Mouse (Mus musculus): Measurements from ENCODE around the gene Lrrfip2. TPM values are rescaled to one million over a fixed set of nuclear protein-coding genes. Genes with fewer than 3 reads are reported as not detected.

Gene Lrrfip2
- polyA plus RNA-seq, 1 experiment from 2014 or later, result 46.3 TPM

DNA sequence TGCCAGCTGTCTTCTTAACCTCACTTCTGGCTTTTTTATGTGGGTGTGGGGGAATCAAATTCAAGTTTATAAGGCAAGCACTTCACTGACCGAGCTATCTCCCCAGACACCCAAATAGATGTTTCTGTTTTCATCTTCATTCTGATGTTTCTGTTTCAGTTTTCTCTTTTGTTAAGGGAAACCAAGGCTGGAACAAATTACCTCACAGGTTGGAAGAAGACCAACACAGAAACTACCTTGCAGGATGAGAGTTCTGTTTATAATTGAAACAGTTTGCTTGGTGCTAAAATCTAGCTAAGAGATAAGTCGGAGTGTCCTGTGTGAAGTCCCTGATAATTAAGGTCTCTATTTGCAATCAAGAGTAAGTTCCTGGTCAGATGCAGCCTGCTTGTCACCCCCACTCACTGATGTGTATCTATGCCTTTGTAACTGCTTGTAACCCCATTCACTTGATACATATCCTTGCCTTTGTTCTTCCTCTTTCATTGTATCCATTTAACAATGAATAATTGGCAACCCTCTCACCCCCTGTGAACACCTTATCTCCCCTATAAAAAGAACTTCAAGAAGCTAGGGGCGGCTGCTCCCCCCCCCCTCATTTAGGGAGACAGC, 30.3 kb upstream of the Lrrfip2 start:
- DNase-seq (ENCODE audit: low spot score, missing footprints) (no peak), ATAC-seq (ENCODE audit: low FRiP score) (no peak)
- WGBS, result 34% methylated on average over 3 of the region's 3 CpGs
- no peaks in the 10 kb centered on the region for H3K36me3 ChIP-seq (ENCODE audit: control insufficient read depth, insufficient read depth, low read length)
- H3K9ac ChIP-seq (ENCODE audit: low read length), result no peak overlapping the region
- no peak overlapping the region for H3K4me3 ChIP-seq (ENCODE audit: low read depth, low read length)
- no peaks in the 10 kb centered on the region for H3K4me1 ChIP-seq (ENCODE audit: control insufficient read depth, insufficient read depth, low read length)
- no peaks in the 10 kb centered on the region for H3K27me3 ChIP-seq (ENCODE audit: control insufficient read depth, insufficient read depth, low read length)
- no peaks in the 10 kb centered on the region for H3K9me3 ChIP-seq (ENCODE audit: control insufficient read depth, low read length)
- H3K27ac ChIP-seq (ENCODE audit: low read depth, low read length), result no peak overlapping the region
- H3K4me2 ChIP-seq, result no peak overlapping the region

DNA sequence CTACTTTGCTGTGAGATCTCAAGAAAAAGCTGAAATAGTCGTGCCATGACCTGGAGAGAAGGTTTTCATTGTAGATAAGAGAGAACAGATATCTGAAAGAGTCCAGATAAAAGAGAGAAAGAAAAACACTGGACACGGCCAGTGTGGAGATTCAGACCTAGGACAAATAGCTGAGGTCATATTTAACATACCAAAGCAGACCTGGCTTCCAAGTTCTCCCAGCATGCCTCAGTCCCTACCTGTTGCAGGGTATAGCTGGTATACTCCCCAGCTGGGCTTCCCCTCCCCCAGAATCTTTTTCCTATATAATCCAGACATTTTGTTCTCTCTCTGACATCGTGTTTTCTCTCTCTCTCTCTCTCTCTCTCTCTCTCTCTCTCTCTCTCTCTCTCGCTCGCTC, 29.4 kb upstream of the Lrrfip2 start:
- ATAC-seq (ENCODE audit: low FRiP score) (no peak), DNase-seq (ENCODE audit: low spot score, missing footprints) (no peak)
- Histone ChIP-seq H3K4me1 (ENCODE audit: control insufficient read depth, insufficient read depth, low read length) (no peaks in the 10 kb centered on the region), H3K27me3 (ENCODE audit: control insufficient read depth, insufficient read depth, low read length) (no peaks in the 10 kb centered on the region), H3K27ac (ENCODE audit: low read depth, low read length) (no peak overlapping the region), H3K9me3 (ENCODE audit: control insufficient read depth, low read length) (no peaks in the 10 kb centered on the region), H3K36me3 (ENCODE audit: control insufficient read depth, insufficient read depth, low read length) (no peaks in the 10 kb centered on the region), H3K9ac (ENCODE audit: low read length) (no peak overlapping the region), H3K4me2 (no peak overlapping the region), H3K4me3 (ENCODE audit: low read depth, low read length) (no peak overlapping the region)
- 5% methylated on average over 5 of the region's 5 CpGs for WGBS

- Histone ChIP-seq H3K27me3 (ENCODE audit: control insufficient read depth, insufficient read depth, low read length) (no peaks in the 10 kb centered on the region), H3K4me2 (no peak overlapping the region), H3K27ac (ENCODE audit: low read depth, low read length) (no peak overlapping the region), H3K9ac (ENCODE audit: low read length) (no peak overlapping the region), H3K9me3 (ENCODE audit: control insufficient read depth, low read length) (no peaks in the 10 kb centered on the region), H3K4me1 (ENCODE audit: control insufficient read depth, insufficient read depth, low read length) (no peaks in the 10 kb centered on the region), H3K36me3 (ENCODE audit: control insufficient read depth, insufficient read depth, low read length) (no peaks in the 10 kb centered on the region), H3K4me3 (ENCODE audit: low read depth, low read length) (no peak overlapping the region)
- no peak for DNase-seq (ENCODE audit: low spot score, missing footprints)
- 34% methylated on average over 7 of the region's 7 CpGs for WGBS
- ATAC-seq (ENCODE audit: low FRiP score), result no peak
Measured at GRCm38 (mm10) chr9:111088886-111089285, 28.5 kb upstream of the Lrrfip2 start.

DNA sequence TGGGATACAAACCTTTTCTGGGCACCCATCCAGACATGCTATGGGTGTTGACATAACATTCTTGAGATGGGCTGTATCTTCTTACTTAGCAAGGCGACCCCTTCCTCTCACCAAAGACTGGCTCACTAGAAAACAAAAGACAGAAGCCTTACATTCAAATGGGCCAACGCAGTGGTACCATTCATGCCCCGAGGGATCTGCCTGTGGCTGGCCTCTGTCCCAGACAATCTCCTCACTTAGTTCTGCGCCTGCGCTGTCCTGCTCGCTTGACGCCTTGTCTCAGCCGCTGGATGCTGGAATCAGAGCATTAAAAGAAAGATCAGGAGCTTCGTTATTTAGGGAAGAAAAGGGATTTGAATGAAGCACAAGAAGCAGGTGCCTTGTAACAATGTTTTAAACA, 24.7 kb upstream of the Lrrfip2 start:
- WGBS, result 77% methylated on average over 9 of the region's 9 CpGs
- no peak overlapping the region for H3K4me2 ChIP-seq
- H3K36me3 ChIP-seq (ENCODE audit: control insufficient read depth, insufficient read depth, low read length), result no peaks in the 10 kb centered on the region
- DNase-seq (ENCODE audit: low spot score, missing footprints), result no peak
- no peak for ATAC-seq (ENCODE audit: low FRiP score)
- no peak overlapping the region for H3K27ac ChIP-seq (ENCODE audit: low read depth, low read length)
- no peak overlapping the region for H3K9ac ChIP-seq (ENCODE audit: low read length)
- H3K27me3 ChIP-seq (ENCODE audit: control insufficient read depth, insufficient read depth, low read length), result no peaks in the 10 kb centered on the region
- no peak overlapping the region for H3K4me3 ChIP-seq (ENCODE audit: low read depth, low read length)
- H3K9me3 ChIP-seq (ENCODE audit: control insufficient read depth, low read length), result no peaks in the 10 kb centered on the region
- no peaks in the 10 kb centered on the region for H3K4me1 ChIP-seq (ENCODE audit: control insufficient read depth, insufficient read depth, low read length)

DNA sequence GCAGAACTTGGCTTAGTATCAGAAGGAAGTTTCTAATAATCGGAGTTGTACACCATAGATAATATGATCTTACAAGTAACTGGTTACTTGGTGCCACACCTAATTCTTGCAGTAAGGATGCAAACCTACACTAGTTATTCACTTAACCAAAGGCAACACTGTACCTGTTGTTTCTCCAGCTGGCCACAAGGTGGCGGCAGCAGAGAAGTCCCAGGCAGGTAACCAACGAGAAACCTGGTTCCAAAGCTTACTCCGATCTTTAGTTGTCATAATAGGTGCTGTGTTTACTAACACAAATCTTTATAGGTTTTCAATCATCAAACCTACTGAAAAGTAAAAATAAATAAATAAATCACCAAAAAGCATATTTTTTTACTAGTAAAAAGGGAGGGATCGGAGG, 24.3 kb upstream of the Lrrfip2 start:
- Histone ChIP-seq H3K9me3 (ENCODE audit: control insufficient read depth, low read length) (no peaks in the 10 kb centered on the region), H3K4me2 (no peak overlapping the region), H3K4me3 (ENCODE audit: low read depth, low read length) (no peak overlapping the region), H3K4me1 (ENCODE audit: control insufficient read depth, insufficient read depth, low read length) (no peaks in the 10 kb centered on the region), H3K9ac (ENCODE audit: low read length) (no peak overlapping the region), H3K36me3 (ENCODE audit: control insufficient read depth, insufficient read depth, low read length) (no peaks in the 10 kb centered on the region), H3K27me3 (ENCODE audit: control insufficient read depth, insufficient read depth, low read length) (no peaks in the 10 kb centered on the region), H3K27ac (ENCODE audit: low read depth, low read length) (no peak overlapping the region)
- DNase-seq (ENCODE audit: low spot score, missing footprints) (peak; percentile 90), ATAC-seq (ENCODE audit: low FRiP score) (no peak)
- 43% methylated on average over 5 of the region's 5 CpGs for WGBS

DNA sequence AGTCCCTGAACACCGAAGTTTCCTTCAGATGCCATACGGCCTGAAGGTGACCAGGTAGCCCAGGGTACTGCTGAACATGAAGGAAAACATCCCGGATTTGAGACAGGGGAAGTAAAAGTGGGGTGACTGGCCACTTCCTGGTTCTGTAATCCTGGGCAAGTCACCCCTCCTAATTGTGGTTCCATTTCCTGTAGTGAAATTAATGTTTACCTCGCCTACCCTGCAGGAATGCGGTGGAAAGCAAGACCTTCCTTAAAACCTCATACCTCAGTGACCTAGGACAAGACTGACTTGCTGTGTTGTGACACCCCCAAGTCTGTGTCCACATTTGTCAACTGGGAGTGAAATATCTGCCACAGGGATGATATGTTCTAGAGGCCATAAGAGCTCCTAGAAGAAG, 22.8 kb upstream of the Lrrfip2 start:
- no peaks in the 10 kb centered on the region for H3K4me1 ChIP-seq (ENCODE audit: control insufficient read depth, insufficient read depth, low read length)
- H3K27me3 ChIP-seq (ENCODE audit: control insufficient read depth, insufficient read depth, low read length), result no peaks in the 10 kb centered on the region
- H3K9me3 ChIP-seq (ENCODE audit: control insufficient read depth, low read length), result no peaks in the 10 kb centered on the region
- no peak overlapping the region for H3K4me2 ChIP-seq
- no peaks in the 10 kb centered on the region for H3K36me3 ChIP-seq (ENCODE audit: control insufficient read depth, insufficient read depth, low read length)
- WGBS, result 85% methylated on average over 5 of the region's 5 CpGs
- no peak overlapping the region for H3K9ac ChIP-seq (ENCODE audit: low read length)
- H3K27ac ChIP-seq (ENCODE audit: low read depth, low read length), result no peak overlapping the region
- DNase-seq (ENCODE audit: low spot score, missing footprints) (no peak), ATAC-seq (ENCODE audit: low FRiP score) (no peak)
- H3K4me3 ChIP-seq (ENCODE audit: low read depth, low read length), result no peak overlapping the region

DNA sequence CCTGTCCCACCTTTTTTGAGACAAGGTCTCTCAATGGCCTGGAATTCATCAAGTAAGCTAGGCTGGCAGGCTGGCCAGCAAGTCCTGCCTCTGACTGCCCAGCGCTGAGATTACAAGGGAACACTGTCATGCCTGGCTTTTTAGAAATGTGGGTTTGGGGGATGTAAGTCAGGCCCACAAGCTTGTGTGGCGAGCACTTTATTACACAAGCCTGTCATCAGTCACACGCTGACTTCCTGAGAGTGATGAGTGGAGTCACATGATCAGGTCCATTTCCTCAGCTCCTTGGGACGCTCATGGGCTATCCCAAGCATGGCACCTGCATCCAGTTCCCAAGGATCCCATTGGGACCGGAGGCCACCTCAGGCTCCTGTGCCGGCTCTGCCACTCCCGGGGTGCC, 21.7 kb upstream of the Lrrfip2 start:
- no peaks in the 10 kb centered on the region for H3K4me1 ChIP-seq (ENCODE audit: control insufficient read depth, insufficient read depth, low read length)
- ATAC-seq (ENCODE audit: low FRiP score) (no peak), DNase-seq (ENCODE audit: low spot score, missing footprints) (no peak)
- no peak overlapping the region for H3K4me3 ChIP-seq (ENCODE audit: low read depth, low read length)
- H3K27me3 ChIP-seq (ENCODE audit: control insufficient read depth, insufficient read depth, low read length), result no peaks in the 10 kb centered on the region
- no peaks in the 10 kb centered on the region for H3K9me3 ChIP-seq (ENCODE audit: control insufficient read depth, low read length)
- H3K4me2 ChIP-seq, result no peak overlapping the region
- H3K9ac ChIP-seq (ENCODE audit: low read length), result no peak overlapping the region
- H3K27ac ChIP-seq (ENCODE audit: low read depth, low read length), result no peak overlapping the region
- H3K36me3 ChIP-seq (ENCODE audit: control insufficient read depth, insufficient read depth, low read length), result no peaks in the 10 kb centered on the region
- WGBS, result 88% methylated on average over 7 of the region's 7 CpGs

DNA sequence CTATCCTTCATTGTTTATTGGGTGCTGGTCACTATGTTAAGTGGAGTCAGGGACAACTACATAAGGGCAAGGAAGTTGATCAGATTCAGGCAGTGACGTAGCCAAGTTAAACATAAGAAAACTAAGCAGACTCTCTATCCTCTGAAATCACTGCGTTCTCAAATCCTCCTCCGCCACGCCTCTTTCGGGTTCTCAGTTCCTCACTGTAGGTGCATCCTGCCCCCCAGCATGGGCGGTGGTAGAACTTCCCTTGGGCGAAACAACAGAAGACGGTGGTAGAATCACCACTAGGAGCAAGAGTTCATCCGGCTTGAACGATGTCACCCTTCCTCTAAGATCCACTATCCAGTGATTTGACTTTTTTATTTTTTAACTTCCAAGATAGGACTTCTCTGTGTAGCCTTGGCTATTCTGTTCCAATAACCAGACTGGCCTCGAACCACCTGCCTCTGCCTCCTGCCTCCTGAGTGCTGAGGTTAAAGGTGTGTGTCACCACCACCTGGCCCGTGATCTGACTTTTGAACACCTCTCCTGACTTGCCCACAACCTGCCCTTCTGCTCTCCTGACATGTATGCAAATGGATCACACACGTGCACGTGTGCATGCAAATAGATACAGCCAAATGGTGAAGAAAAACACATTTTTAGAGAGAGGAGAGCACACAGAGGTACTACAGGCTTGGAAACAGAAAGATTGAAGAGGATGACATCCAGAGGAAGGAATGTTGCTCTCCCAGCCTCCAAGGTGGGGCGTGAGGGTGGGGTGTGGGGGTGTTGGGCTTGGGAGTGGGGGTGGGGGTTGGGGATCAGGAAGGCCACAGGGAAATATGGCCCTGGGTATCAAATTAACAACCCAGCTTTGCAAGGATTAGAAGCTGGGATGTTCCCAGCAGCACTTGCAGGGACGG, 20.7 kb upstream of the Lrrfip2 start:
- no peaks in the 10 kb centered on the region for H3K36me3 ChIP-seq (ENCODE audit: control insufficient read depth, insufficient read depth, low read length)
- H3K4me3 ChIP-seq (ENCODE audit: low read depth, low read length), result no peak overlapping the region
- ATAC-seq (ENCODE audit: low FRiP score) (no peak), DNase-seq (ENCODE audit: low spot score, missing footprints) (no peak)
- no peak overlapping the region for H3K27ac ChIP-seq (ENCODE audit: low read depth, low read length)
- H3K27me3 ChIP-seq (ENCODE audit: control insufficient read depth, insufficient read depth, low read length), result no peaks in the 10 kb centered on the region
- WGBS, result 87% methylated on average over 16 of the region's 16 CpGs
- H3K9ac ChIP-seq (ENCODE audit: low read length), result no peak overlapping the region
- no peak overlapping the region for H3K4me2 ChIP-seq
- H3K9me3 ChIP-seq (ENCODE audit: control insufficient read depth, low read length), result no peaks in the 10 kb centered on the region
- no peaks in the 10 kb centered on the region for H3K4me1 ChIP-seq (ENCODE audit: control insufficient read depth, insufficient read depth, low read length)

- ATAC-seq (ENCODE audit: low FRiP score) (no peak), DNase-seq (ENCODE audit: low spot score, missing footprints) (no peak)
- Histone ChIP-seq H3K4me1 (ENCODE audit: control insufficient read depth, insufficient read depth, low read length) (no peaks in the 10 kb centered on the region), H3K4me2 (no peak overlapping the region), H3K9me3 (ENCODE audit: control insufficient read depth, low read length) (no peaks in the 10 kb centered on the region), H3K27me3 (ENCODE audit: control insufficient read depth, insufficient read depth, low read length) (no peaks in the 10 kb centered on the region), H3K9ac (ENCODE audit: low read length) (no peak overlapping the region), H3K4me3 (ENCODE audit: low read depth, low read length) (no peak overlapping the region), H3K27ac (ENCODE audit: low read depth, low read length) (no peak overlapping the region), H3K36me3 (ENCODE audit: control insufficient read depth, insufficient read depth, low read length) (no peaks in the 10 kb centered on the region)
- 73% methylated on average over 6 of the region's 6 CpGs for WGBS
Measured at GRCm38 (mm10) chr9:111097543-111097942, 19.8 kb upstream of the Lrrfip2 start.

Measured in midbrain, embryonic 11.5 days (tissue).